Mouse (Mus musculus): Measurements from ENCODE around the gene Capn2.

DNA sequence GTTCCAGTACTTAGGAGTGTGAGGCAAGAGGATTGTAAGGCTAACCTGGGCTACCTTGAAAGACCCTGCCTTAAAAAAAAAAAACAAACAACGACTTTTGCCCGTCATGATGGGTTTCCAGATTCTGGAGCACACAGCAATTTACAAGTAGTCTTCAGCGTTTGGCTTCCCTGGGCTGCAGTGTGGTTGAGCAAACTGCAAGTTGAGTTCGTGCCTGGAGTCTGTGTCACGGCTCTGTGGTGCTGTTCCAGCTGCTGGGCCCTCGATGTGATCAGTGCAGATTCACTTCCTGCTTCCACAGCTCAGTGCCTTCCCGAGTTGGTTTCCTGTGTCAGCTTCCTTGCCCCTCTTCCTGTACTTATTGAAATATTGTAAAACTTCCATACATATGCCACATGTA is 56.1 kb downstream of the Capn2 start:
- no peak for TF ChIP-seq CTCF (IDR thresholded peaks at IDR 0.05)
- no peak for TF ChIP-seq EP300 (IDR thresholded peaks at IDR 0.05)
